Mouse (Mus musculus): ENCODE results near the gene E030030I06Rik. TPM values are rescaled to one million over a fixed set of nuclear protein-coding genes. Genes with fewer than 3 reads are reported as not detected.
"Not testable (repeated sequence)": the region's sequence is repeated elsewhere in the genome, so short reads cannot be mapped to it uniquely, and the experiment has no call there.

The E030030I06Rik gene
- polyA plus RNA-seq, 1 experiment from 2014 or later = 20.0 TPM

GRCm38 (mm10) chr10:22163705-22164583, 14.9 kb upstream of the E030030I06Rik start:
- ATAC-seq (ENCODE audit: insufficient number of reproducible peaks, insufficient read depth, low FRiP score, low TSS enrichment, low read depth); H3K36me3 ChIP-seq; H3K27ac ChIP-seq; H3K4me1 ChIP-seq; H3K9me3 ChIP-seq; H3K9ac ChIP-seq: not testable (repeated sequence)
- Histone ChIP-seq H3K4me3 (peak overlapping the region; percentile 17; the same call in 1 of the 2 replicates), H3K4me2 (peak overlapping the region; percentile 50), H3K27me3 (peaks cover 40% of the 10 kb centered on the region)
- WGBS = 35% methylated on average over 16 of the region's 16 CpGs

GRCm38 (mm10) chr10:22163279-22163678, 14.2 kb upstream of the E030030I06Rik start:
- H3K36me3 ChIP-seq; H3K27ac ChIP-seq; H3K9me3 ChIP-seq; H3K4me1 ChIP-seq; H3K9ac ChIP-seq; ATAC-seq (ENCODE audit: insufficient number of reproducible peaks, insufficient read depth, low FRiP score, low TSS enrichment, low read depth): not testable (repeated sequence)
- H3K27me3 ChIP-seq = peaks cover 47% of the 10 kb centered on the region
- WGBS = 6% methylated on average over 9 of the region's 9 CpGs
- peak overlapping the region; percentile 17; the same call in 1 of the 2 replicates for H3K4me3 ChIP-seq
- H3K4me2 ChIP-seq = peak overlapping the region; percentile 50

GRCm38 (mm10) chr10:22159581-22160140, 10.6 kb upstream of the E030030I06Rik start:
- 2% methylated on average over 23 of the region's 23 CpGs for WGBS
- H3K4me2 ChIP-seq = no peak overlapping the region
- peaks cover 80% of the 10 kb centered on the region for H3K27me3 ChIP-seq

GRCm38 (mm10) chr10:22159131-22159561, 10.1 kb upstream of the E030030I06Rik start:
- no peaks in the 10 kb centered on the region for H3K9me3 ChIP-seq
- peaks cover 83% of the 10 kb centered on the region for H3K27me3 ChIP-seq
- no peak for ATAC-seq (ENCODE audit: insufficient number of reproducible peaks, insufficient read depth, low FRiP score, low TSS enrichment, low read depth)
- no peaks in the 10 kb centered on the region for H3K36me3 ChIP-seq
- H3K27ac ChIP-seq = no peak overlapping the region
- H3K4me2 ChIP-seq = peak overlapping the region; percentile 57
- H3K9ac ChIP-seq = no peak overlapping the region
- H3K4me3 ChIP-seq = peak overlapping the region; percentile 37
- WGBS = under 1% methylated on average over 24 of the region's 24 CpGs
- peaks cover 12% of the 10 kb centered on the region for H3K4me1 ChIP-seq

More at GRCm38 (mm10) chr10:22159581-22160140, 10.6 kb upstream of the E030030I06Rik start:
- peaks cover 12% of the 10 kb centered on the region for H3K4me1 ChIP-seq
- no peak overlapping the region for H3K27ac ChIP-seq
- H3K9me3 ChIP-seq = no peaks in the 10 kb centered on the region
- no peak overlapping the region for H3K4me3 ChIP-seq
- no peak for ATAC-seq (ENCODE audit: insufficient number of reproducible peaks, insufficient read depth, low FRiP score, low TSS enrichment, low read depth)
- H3K9ac ChIP-seq = no peak overlapping the region
- H3K36me3 ChIP-seq = no peaks in the 10 kb centered on the region

- not testable (repeated sequence) for ATAC-seq (ENCODE audit: insufficient number of reproducible peaks, insufficient read depth, low FRiP score, low TSS enrichment, low read depth); H3K9me3 ChIP-seq; H3K36me3 ChIP-seq; H3K27ac ChIP-seq
- Histone ChIP-seq H3K9ac (peak within 1 kb of the TSS; percentile 27; the same call in 1 of the 2 replicates), H3K4me1 (peaks cover 12% of the 10 kb centered on the region), H3K4me3 (peak within 1 kb of the TSS; percentile 37), H3K4me2 (peak within 1 kb of the TSS; percentile 57), H3K27me3 (peaks cover 90% of the 10 kb centered on the region)
- WGBS = under 1% methylated on average over 48 of the region's 48 CpGs
Measured at GRCm38 (mm10) chr10:22158310-22158999, 9.4 kb upstream of the E030030I06Rik start, which contains the start of the genes Raet1e and H60b. Gene Raet1e, plus strand, starts transcription at chr10:22158569. Gene H60b, plus strand, starts transcription at chr10:22158586.

- H3K36me3 ChIP-seq = no peaks in the 10 kb centered on the region
- ATAC-seq (ENCODE audit: insufficient number of reproducible peaks, insufficient read depth, low FRiP score, low TSS enrichment, low read depth) = no peak
- no peak overlapping the region for H3K27ac ChIP-seq
- H3K4me3 ChIP-seq = no peak overlapping the region
- no peak overlapping the region for H3K4me2 ChIP-seq
- no peak overlapping the region for H3K9ac ChIP-seq
- H3K9me3 ChIP-seq = no peaks in the 10 kb centered on the region
- peaks cover 23% of the 10 kb centered on the region for H3K4me1 ChIP-seq
- peaks cover 88% of the 10 kb centered on the region for H3K27me3 ChIP-seq
- WGBS = 7% methylated on average over 3 of the region's 3 CpGs
Measured at GRCm38 (mm10) chr10:22154871-22155799, 6.1 kb upstream of the E030030I06Rik start.

GRCm38 (mm10) chr10:22154127-22154526, 5.1 kb upstream of the E030030I06Rik start:
- peak overlapping the region; percentile 31 for H3K4me3 ChIP-seq
- not testable (repeated sequence) for H3K9me3 ChIP-seq; ATAC-seq (ENCODE audit: insufficient number of reproducible peaks, insufficient read depth, low FRiP score, low TSS enrichment, low read depth); H3K36me3 ChIP-seq; H3K27ac ChIP-seq
- under 1% methylated on average over 38 of the region's 38 CpGs for WGBS
- peak overlapping the region; percentile 56 for H3K4me2 ChIP-seq
- 0 out of 2 replicates have a peak overlapping the region, but pooled peaks have one; percentile 36 for H3K9ac ChIP-seq
- peaks cover 86% of the 10 kb centered on the region for H3K27me3 ChIP-seq
- H3K4me1 ChIP-seq = peaks cover 27% of the 10 kb centered on the region

GRCm38 (mm10) chr10:22153147-22153690, 4.1 kb upstream of the E030030I06Rik start:
- WGBS = 7% methylated on average over 7 of the region's 7 CpGs
- Histone ChIP-seq H3K27me3 (peaks cover 77% of the 10 kb centered on the region), H3K4me1 (peaks cover 19% of the 10 kb centered on the region)
- H3K9me3 ChIP-seq; H3K4me3 ChIP-seq; ATAC-seq (ENCODE audit: insufficient number of reproducible peaks, insufficient read depth, low FRiP score, low TSS enrichment, low read depth); H3K4me2 ChIP-seq; H3K36me3 ChIP-seq; H3K9ac ChIP-seq; H3K27ac ChIP-seq: not testable (repeated sequence)

- 3% methylated on average over 11 of the region's 11 CpGs for WGBS
- Histone ChIP-seq H3K27me3 (peaks cover 67% of the 10 kb centered on the region), H3K4me1 (peaks cover 18% of the 10 kb centered on the region)
- H3K36me3 ChIP-seq; H3K9me3 ChIP-seq; H3K4me2 ChIP-seq; H3K9ac ChIP-seq; H3K27ac ChIP-seq; H3K4me3 ChIP-seq; ATAC-seq (ENCODE audit: insufficient number of reproducible peaks, insufficient read depth, low FRiP score, low TSS enrichment, low read depth): not testable (repeated sequence)
Measured at GRCm38 (mm10) chr10:22151863-22152640, 3.0 kb upstream of the E030030I06Rik start.

Measured in embryonic facial prominence, embryonic 13.5 days (tissue).